14 mouse cellular contexts compared by ENCODE assay signal in the genomic region with DNA sequence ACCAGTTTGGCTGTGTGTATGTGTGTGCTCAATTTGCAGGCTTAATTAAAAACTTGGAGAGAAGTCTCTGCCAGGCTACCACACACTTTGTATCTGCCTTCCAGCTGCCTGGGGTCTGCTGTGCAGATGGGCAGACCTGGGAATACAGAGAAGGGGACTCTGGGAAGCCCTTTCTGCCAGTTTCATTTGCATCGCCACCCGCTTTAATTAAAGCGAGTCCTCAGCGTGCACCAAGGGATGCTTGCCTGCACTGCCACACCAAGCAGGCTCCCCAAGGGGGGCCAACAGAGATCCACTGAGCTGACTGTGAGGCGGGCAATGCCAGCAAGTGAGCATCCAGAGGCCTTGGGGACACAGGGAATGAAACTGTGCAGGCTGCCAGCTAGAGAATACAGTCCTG. TPM values are rescaled to one million over a fixed set of nuclear protein-coding genes. Genes with fewer than 3 reads are reported as not detected.
DNase-seq lines count a peak whose midpoint lies in the region; ATAC-seq lines count a peak whose summit lies in the region.
"Had no signal": no experiment of that assay in that cellular context is flagged by ENCODE, and none has a peak within 500 bp of the region (broad histone marks: within the 10 kb centered on the region; RNA-seq: fewer than 3 reads in every experiment).

No protein-coding gene starts in this region.

- no peak for DNase-seq in forebrain, embryonic 11.5 days (ENCODE audit: low spot score)
- no peak for DNase-seq in midbrain, embryonic 10.5 days (ENCODE audit: low spot score)
- DNase-seq in retina, embryonic 14.5 days (ENCODE audit: low spot score): peak; percentile 2
- DNase-seq in embryo, embryonic 11 days: no peak
- DNase-seq: adrenal gland, adult 8-10 months; lung, postnatal 36 days had no signal

- peaks cover 15% of the 10 kb centered on the region for H3K4me1 ChIP-seq in forebrain, embryonic 13.5 days
- no peaks in the 10 kb centered on the region for H3K4me1 ChIP-seq in forebrain, embryonic 11.5 days (replicated peaks; ENCODE audit: control insufficient read depth, insufficient read depth, low read length)
- peaks cover 8% of the 10 kb centered on the region for H3K4me1 ChIP-seq in midbrain, embryonic 13.5 days (replicated peaks)
- no peaks in the 10 kb centered on the region for H3K4me1 ChIP-seq in midbrain, embryonic 10.5 days
- H3K4me1 ChIP-seq in forebrain, embryonic 15.5 days: peaks cover 9% of the 10 kb centered on the region
- H3K4me1 ChIP-seq: embryonic facial prominence, embryonic 12.5 days; heart, embryonic 15.5 days; liver, embryonic 15.5 days had no signal

- H3K9ac ChIP-seq in forebrain, embryonic 13.5 days: no peak overlapping the region
- no peak overlapping the region for H3K9ac ChIP-seq in forebrain, embryonic 11.5 days (ENCODE audit: low read length)
- H3K9ac ChIP-seq in midbrain, embryonic 13.5 days (replicated peaks): no peak overlapping the region
- H3K9ac ChIP-seq in forebrain, embryonic 15.5 days (replicated peaks): 0 out of 2 replicates have a peak overlapping the region, but pooled peaks have one; percentile 13
- H3K9ac ChIP-seq: embryonic facial prominence, embryonic 12.5 days; heart, embryonic 15.5 days; liver, embryonic 15.5 days had no signal

- no peaks in the 10 kb centered on the region for H3K27me3 ChIP-seq in forebrain, embryonic 13.5 days
- H3K27me3 ChIP-seq in forebrain, embryonic 11.5 days (ENCODE audit: control insufficient read depth, insufficient read depth, low read length): no peaks in the 10 kb centered on the region
- H3K27me3 ChIP-seq in midbrain, embryonic 13.5 days: no peaks in the 10 kb centered on the region
- no peaks in the 10 kb centered on the region for H3K27me3 ChIP-seq in midbrain, embryonic 10.5 days (ENCODE audit: low read depth, poor library complexity, severe bottlenecking)
- no peaks in the 10 kb centered on the region for H3K27me3 ChIP-seq in forebrain, embryonic 15.5 days
- H3K27me3 ChIP-seq: embryonic facial prominence, embryonic 12.5 days; heart, embryonic 15.5 days; liver, embryonic 15.5 days had no signal

- no peaks in the 10 kb centered on the region for H3K36me3 ChIP-seq in forebrain, embryonic 13.5 days (ENCODE audit: poor library complexity, severe bottlenecking)
- H3K36me3 ChIP-seq in forebrain, embryonic 11.5 days (ENCODE audit: control insufficient read depth, insufficient read depth, low read length): no peaks in the 10 kb centered on the region
- H3K36me3 ChIP-seq in midbrain, embryonic 13.5 days: no peaks in the 10 kb centered on the region
- H3K36me3 ChIP-seq in midbrain, embryonic 10.5 days: no peaks in the 10 kb centered on the region
- H3K36me3 ChIP-seq in forebrain, embryonic 15.5 days: no peaks in the 10 kb centered on the region
- H3K36me3 ChIP-seq: embryonic facial prominence, embryonic 12.5 days; heart, embryonic 15.5 days; liver, embryonic 15.5 days had no signal

- peak; percentile 93 for ATAC-seq in forebrain, embryonic 13.5 days
- no peak for ATAC-seq in forebrain, embryonic 11.5 days (replicated peaks; ENCODE audit: low FRiP score)
- ATAC-seq in midbrain, embryonic 13.5 days: peak; percentile 77
- peak; percentile 95 for ATAC-seq in forebrain, embryonic 15.5 days (replicated peaks)
- no peak for ATAC-seq in megakaryocyte, adult 5-6 weeks (ENCODE audit: poor library complexity, severe bottlenecking)

- peak overlapping the region; percentile 54 for H3K27ac ChIP-seq in forebrain, embryonic 13.5 days
- no peak overlapping the region for H3K27ac ChIP-seq in forebrain, embryonic 11.5 days (ENCODE audit: low read depth, low read length)
- H3K27ac ChIP-seq in midbrain, embryonic 13.5 days: no peak overlapping the region
- no peak overlapping the region for H3K27ac ChIP-seq in midbrain, embryonic 10.5 days (replicated peaks)
- H3K27ac ChIP-seq in forebrain, embryonic 15.5 days (replicated peaks): peak overlapping the region; percentile 56
- H3K27ac ChIP-seq: embryonic facial prominence, embryonic 12.5 days; heart, embryonic 15.5 days; layer of hippocampus, adult 2 months; liver, embryonic 15.5 days had no signal

- no peaks in the 10 kb centered on the region for H3K9me3 ChIP-seq in forebrain, embryonic 13.5 days (replicated peaks)
- H3K9me3 ChIP-seq in forebrain, embryonic 11.5 days (ENCODE audit: control insufficient read depth, low read length): no peaks in the 10 kb centered on the region
- H3K9me3 ChIP-seq in midbrain, embryonic 13.5 days: no peaks in the 10 kb centered on the region
- no peaks in the 10 kb centered on the region for H3K9me3 ChIP-seq in midbrain, embryonic 10.5 days (replicated peaks)
- no peaks in the 10 kb centered on the region for H3K9me3 ChIP-seq in forebrain, embryonic 15.5 days
- H3K9me3 ChIP-seq: embryonic facial prominence, embryonic 12.5 days; heart, embryonic 15.5 days; liver, embryonic 15.5 days had no signal

- H3K4me2 ChIP-seq in forebrain, embryonic 13.5 days: peak overlapping the region; percentile 18
- H3K4me2 ChIP-seq in forebrain, embryonic 11.5 days (ENCODE audit: low read depth, low read length, severe bottlenecking): no peak overlapping the region
- H3K4me2 ChIP-seq in midbrain, embryonic 13.5 days (replicated peaks): no peak overlapping the region
- H3K4me2 ChIP-seq in forebrain, embryonic 15.5 days (replicated peaks): no peak overlapping the region
- H3K4me2 ChIP-seq: embryonic facial prominence, embryonic 12.5 days; heart, embryonic 15.5 days; liver, embryonic 15.5 days had no signal

- no peak overlapping the region for H3K4me3 ChIP-seq in forebrain, embryonic 13.5 days
- H3K4me3 ChIP-seq in forebrain, embryonic 11.5 days (ENCODE audit: low read depth, low read length): no peak overlapping the region
- no peak overlapping the region for H3K4me3 ChIP-seq in midbrain, embryonic 13.5 days (replicated peaks)
- H3K4me3 ChIP-seq in midbrain, embryonic 10.5 days: no peak overlapping the region
- H3K4me3 ChIP-seq in forebrain, embryonic 15.5 days: no peak overlapping the region
- H3K4me3 ChIP-seq: embryonic facial prominence, embryonic 12.5 days; heart, embryonic 15.5 days; layer of hippocampus, adult 2 months; liver, embryonic 15.5 days had no signal

- 21% methylated on average over 5 of the region's 5 CpGs for WGBS in forebrain, embryonic 13.5 days
- WGBS in forebrain, embryonic 11.5 days: 43% methylated on average over 5 of the region's 5 CpGs
- 35% methylated on average over 5 of the region's 5 CpGs for WGBS in midbrain, embryonic 13.5 days
- 49% methylated on average over 5 of the region's 5 CpGs for WGBS in midbrain, embryonic 10.5 days
- WGBS in forebrain, embryonic 15.5 days: 9% methylated on average over 5 of the region's 5 CpGs

RNA-seq across cellular contexts. Expression of gene Smco4, which starts 42.3 kb away (rescaled TPM):
- polyA plus RNA-seq in forebrain, embryonic 13.5 days (2015; fragmentation: Nextera tagmentation; extraction: Ambion mirVana): 1.6 and 2.8 TPM in 2 replicates
- polyA plus RNA-seq in forebrain, embryonic 11.5 days (2014; fragmentation: Nextera tagmentation; extraction: Ambion mirVana): 3.3 and 3.9 TPM in 2 replicates
- 1.3 and 1.5 TPM in 2 replicates for polyA plus RNA-seq in midbrain, embryonic 13.5 days (2015; fragmentation: Nextera tagmentation; extraction: Ambion mirVana)
- polyA plus RNA-seq in midbrain, embryonic 10.5 days (2016; fragmentation: Nextera tagmentation; extraction: Ambion mirVana): 1.3 and 2.2 TPM in 2 replicates
- polyA plus RNA-seq in forebrain, embryonic 15.5 days (2015; fragmentation: Nextera tagmentation; extraction: Ambion mirVana): 1.6 TPM in 2 replicates
- 5.3 and 8.3 TPM in 2 replicates for total RNA-seq in megakaryocyte, adult 5-6 weeks (2015)
- 0.73 and 1.3 TPM in 2 replicates for total RNA-seq in megakaryocyte, adult 5-6 weeks (2017)

Comparison
In these comparisons a context has a peak if more than half of its experiments do, and no peak if none do; other contexts are left out.
1. ATAC-seq: peak in forebrain, embryonic 13.5 days (single experiment), midbrain, embryonic 13.5 days (single experiment) and forebrain, embryonic 15.5 days (single experiment); none in forebrain, embryonic 11.5 days (single experiment) and megakaryocyte, adult 5-6 weeks (single experiment).
2. H3K27ac ChIP-seq: peak in forebrain, embryonic 13.5 days (single experiment) and forebrain, embryonic 15.5 days (single experiment); none in forebrain, embryonic 11.5 days (single experiment), midbrain, embryonic 13.5 days (single experiment) and midbrain, embryonic 10.5 days (single experiment).